Mouse (Mus musculus) midbrain, embryonic 11.5 days (tissue): ENCODE data around the gene Lhfpl2. TPM values are rescaled to one million over a fixed set of nuclear protein-coding genes. Genes with fewer than 3 reads are reported as not detected.

Experiments
- ATAC-seq: fragments of 200-750 bp; cut with Nextera tagmentation; 2 replicates; pipeline ENCODE4 v1.8.0; 2017; ENCODE audit warnings: moderate TSS enrichment, moderate library complexity; ENCODE audit not compliant: low FRiP score
- DNase-seq: peaks from one replicate; pipeline ENCODE4 v3.0.0; 2015; ENCODE audit warnings: low spot score; ENCODE audit errors: missing footprints
- H3K27ac ChIP-seq: fragments of 300-500 bp; sonication (generic); 2 replicates; pipeline ENCODE4 v1.5.1; 2014; ENCODE audit warnings: low read depth, low read length
- H3K27me3 ChIP-seq: fragments of 300-500 bp; sonication (generic); 2 replicates; pipeline ENCODE4 v1.6.1; 2014; ENCODE audit warnings: mild to moderate bottlenecking, low read length, moderate library complexity, mixed read lengths; ENCODE audit not compliant: control insufficient read depth, insufficient read depth
- H3K36me3 ChIP-seq: fragments of 300-500 bp; sonication (generic); 2 replicates; pipeline ENCODE4 v1.6.1; 2014; ENCODE audit warnings: mild to moderate bottlenecking, low read length, moderate library complexity, mixed read lengths; ENCODE audit not compliant: control insufficient read depth, insufficient read depth
- H3K4me1 ChIP-seq: fragments of 300-500 bp; sonication (generic); 2 replicates; pipeline ENCODE4 v1.6.1; 2014; ENCODE audit warnings: low read length; ENCODE audit not compliant: control insufficient read depth, insufficient read depth
- H3K4me2 ChIP-seq: fragments of 300-500 bp; sonication (generic); 2 replicates; pipeline ENCODE4 v1.6.1; 2014; ENCODE audit warnings: mild to moderate bottlenecking, moderate library complexity
- H3K4me3 ChIP-seq: fragments of 300-500 bp; sonication (generic); 2 replicates; pipeline ENCODE4 v1.5.1; 2014; ENCODE audit warnings: low read depth, low read length
- H3K9ac ChIP-seq: fragments of 300-500 bp; sonication (generic); 2 replicates; pipeline ENCODE4 v1.6.1; 2014; ENCODE audit warnings: low read length
- H3K9me3 ChIP-seq: fragments of 300-500 bp; sonication (generic); 2 replicates; pipeline ENCODE4 v1.6.1; 2016; ENCODE audit warnings: low read length; ENCODE audit not compliant: control insufficient read depth
- WGBS: fragments of 180-500 bp; shearing (Covaris S2); extraction: QIAGEN DNeasy Blood & Tissue Kit; methylation state at CpG from one replicate; pipeline ENCODE4 v1.1.7; 2014; 5-methylcytosine and 5-hydroxymethylcytosine counted together
- polyA plus RNA-seq: library from polyadenylated mRNA; unstranded; fragments of >200 nt; fragmentation: Nextera tagmentation; extraction: Ambion mirVana; gene quantifications from 2 replicates; pipeline ENCODE4 v1.2.1, GENCODE M21; 2014

Gene Lhfpl2
- polyA plus RNA-seq, 1 experiment from 2014 or later, result 17.0 TPM

GRCm38 (mm10) chr13:94180477-94181420 lies 123.2 kb downstream of the Lhfpl2 start:
- DNase-seq, result peak; percentile 39
- Histone ChIP-seq H3K9me3 (no peaks in the 10 kb centered on the region), H3K36me3 (no peaks in the 10 kb centered on the region), H3K9ac (no peak overlapping the region), H3K4me3 (no peak overlapping the region), H3K4me1 (peaks cover 4% of the 10 kb centered on the region; the same call in 1 of the 2 replicates), H3K27ac (no peak overlapping the region), H3K27me3 (no peaks in the 10 kb centered on the region), H3K4me2 (no peak overlapping the region)
- ATAC-seq, result no peak
- WGBS, result 87% methylated on average over 5 of the region's 5 CpGs

- 90% methylated on average over 5 of the region's 5 CpGs for WGBS
- no peaks in the 10 kb centered on the region for H3K36me3 ChIP-seq
- H3K9ac ChIP-seq, result no peak overlapping the region
- DNase-seq (peak; percentile 54), ATAC-seq (no peak)
- no peak overlapping the region for H3K4me3 ChIP-seq
- no peak overlapping the region for H3K27ac ChIP-seq
- H3K9me3 ChIP-seq, result no peaks in the 10 kb centered on the region
- H3K4me1 ChIP-seq, result peaks cover 4% of the 10 kb centered on the region; the same call in 1 of the 2 replicates
- H3K4me2 ChIP-seq, result no peak overlapping the region
- no peaks in the 10 kb centered on the region for H3K27me3 ChIP-seq
Measured at GRCm38 (mm10) chr13:94182026-94182425, 124.4 kb downstream of the Lhfpl2 start.

- WGBS, result 86% methylated on average over 8 of the region's 8 CpGs
Measured at GRCm38 (mm10) chr13:94183372-94184021, 125.9 kb downstream of the Lhfpl2 start.

GRCm38 (mm10) chr13:94184726-94185456 lies 127.3 kb downstream of the Lhfpl2 start:
- H3K4me1 ChIP-seq, result peaks cover 11% of the 10 kb centered on the region
- H3K27ac ChIP-seq, result no peak overlapping the region
- H3K9me3 ChIP-seq, result no peaks in the 10 kb centered on the region
- no peaks in the 10 kb centered on the region for H3K36me3 ChIP-seq
- no peaks in the 10 kb centered on the region for H3K27me3 ChIP-seq
- peak; percentile 54 for DNase-seq
- ATAC-seq, result no peak
- H3K4me2 ChIP-seq, result no peak overlapping the region
- WGBS, result 91% methylated on average over 10 of the region's 10 CpGs
- no peak overlapping the region for H3K4me3 ChIP-seq
- H3K9ac ChIP-seq, result no peak overlapping the region

More at GRCm38 (mm10) chr13:94183372-94184021, 125.9 kb downstream of the Lhfpl2 start:
- no peak overlapping the region for H3K4me3 ChIP-seq
- no peak overlapping the region for H3K4me2 ChIP-seq
- H3K36me3 ChIP-seq, result no peaks in the 10 kb centered on the region
- H3K9ac ChIP-seq, result no peak overlapping the region
- ATAC-seq (no peak), DNase-seq (peak; percentile 82)
- H3K27ac ChIP-seq, result no peak overlapping the region
- peaks cover 12% of the 10 kb centered on the region for H3K4me1 ChIP-seq
- no peaks in the 10 kb centered on the region for H3K27me3 ChIP-seq
- no peaks in the 10 kb centered on the region for H3K9me3 ChIP-seq

- no peak overlapping the region for H3K4me2 ChIP-seq
- H3K36me3 ChIP-seq, result no peaks in the 10 kb centered on the region
- no peak overlapping the region for H3K4me3 ChIP-seq
- H3K27me3 ChIP-seq, result no peaks in the 10 kb centered on the region
- ATAC-seq, result no peak
- no peak for DNase-seq
- H3K9ac ChIP-seq, result no peak overlapping the region
- WGBS, result 85% methylated on average over 5 of the region's 6 CpGs
- no peaks in the 10 kb centered on the region for H3K9me3 ChIP-seq
- peaks cover 11% of the 10 kb centered on the region for H3K4me1 ChIP-seq
- H3K27ac ChIP-seq, result no peak overlapping the region
Measured at GRCm38 (mm10) chr13:94185631-94186030, 128.0 kb downstream of the Lhfpl2 start.

GRCm38 (mm10) chr13:94188200-94189086 lies 130.8 kb downstream of the Lhfpl2 start:
- Histone ChIP-seq H3K4me3 (no peak overlapping the region), H3K27ac (no peak overlapping the region), H3K4me2 (no peak overlapping the region), H3K27me3 (no peaks in the 10 kb centered on the region), H3K9me3 (no peaks in the 10 kb centered on the region), H3K9ac (no peak overlapping the region), H3K4me1 (peaks cover 11% of the 10 kb centered on the region), H3K36me3 (no peaks in the 10 kb centered on the region)
- 15% methylated on average over 10 of the region's 10 CpGs for WGBS
- peak; percentile 88 for DNase-seq
- peak; percentile 39; the same call in 1 of the 2 replicates for ATAC-seq

GRCm38 (mm10) chr13:94190386-94190785 lies 132.8 kb downstream of the Lhfpl2 start:
- no peaks in the 10 kb centered on the region for H3K27me3 ChIP-seq
- DNase-seq, result no peak
- H3K27ac ChIP-seq, result no peak overlapping the region
- H3K4me3 ChIP-seq, result no peak overlapping the region
- peaks cover 11% of the 10 kb centered on the region for H3K4me1 ChIP-seq
- no peaks in the 10 kb centered on the region for H3K9me3 ChIP-seq
- no peak for ATAC-seq
- H3K4me2 ChIP-seq, result no peak overlapping the region
- 70% methylated on average over 1 of the region's 1 CpGs for WGBS
- H3K36me3 ChIP-seq, result no peaks in the 10 kb centered on the region
- no peak overlapping the region for H3K9ac ChIP-seq

- no peak overlapping the region for H3K9ac ChIP-seq
- H3K36me3 ChIP-seq, result no peaks in the 10 kb centered on the region
- WGBS, result 93% methylated on average over 4 of the region's 4 CpGs
- H3K27ac ChIP-seq, result no peak overlapping the region
- peaks cover 4% of the 10 kb centered on the region for H3K4me1 ChIP-seq
- H3K4me3 ChIP-seq, result no peak overlapping the region
- no peak for ATAC-seq
- no peak for DNase-seq
- no peaks in the 10 kb centered on the region for H3K27me3 ChIP-seq
- H3K9me3 ChIP-seq, result no peaks in the 10 kb centered on the region
- H3K4me2 ChIP-seq, result no peak overlapping the region
Measured at GRCm38 (mm10) chr13:94193227-94193626, 135.6 kb downstream of the Lhfpl2 start.
